Mouse (Mus musculus): Measurements from ENCODE around the gene Ndfip2. TPM values are rescaled to one million over a fixed set of nuclear protein-coding genes. Genes with fewer than 3 reads are reported as not detected.

The Ndfip2 gene
- polyA plus RNA-seq, 1 experiment from 2014 or later, result 134 TPM

GRCm38 (mm10) chr14:105243805-105244443 lies 14.4 kb upstream of the Ndfip2 start:
- 89% methylated on average over 7 of the region's 7 CpGs for WGBS

GRCm38 (mm10) chr14:105251038-105251437 lies 7.3 kb upstream of the Ndfip2 start:
- Histone ChIP-seq H3K27ac (no peak overlapping the region), H3K4me2 (replicated peaks) (no peak overlapping the region), H3K27me3 (ENCODE audit: control insufficient read depth, insufficient read depth, low read length) (no peaks in the 10 kb centered on the region), H3K4me3 (replicated peaks; ENCODE audit: low read length) (no peak overlapping the region), H3K36me3 (replicated peaks; ENCODE audit: control insufficient read depth, insufficient read depth) (no peaks in the 10 kb centered on the region), H3K9ac (no peak overlapping the region), H3K4me1 (replicated peaks; ENCODE audit: control insufficient read depth, insufficient read depth, low read length) (no peaks in the 10 kb centered on the region), H3K9me3 (ENCODE audit: control insufficient read depth, low read length) (no peaks in the 10 kb centered on the region)
- DNase-seq (ENCODE audit: low spot score), result no peak
- ATAC-seq (ENCODE audit: low FRiP score), result no peak

More at GRCm38 (mm10) chr14:105243805-105244443, 14.4 kb upstream of the Ndfip2 start:
- Histone ChIP-seq H3K9me3 (ENCODE audit: control insufficient read depth, low read length) (no peaks in the 10 kb centered on the region), H3K4me2 (replicated peaks) (no peak overlapping the region), H3K36me3 (replicated peaks; ENCODE audit: control insufficient read depth, insufficient read depth) (no peaks in the 10 kb centered on the region), H3K4me1 (replicated peaks; ENCODE audit: control insufficient read depth, insufficient read depth, low read length) (no peaks in the 10 kb centered on the region), H3K27ac (no peak overlapping the region), H3K9ac (no peak overlapping the region), H3K27me3 (ENCODE audit: control insufficient read depth, insufficient read depth, low read length) (no peaks in the 10 kb centered on the region), H3K4me3 (replicated peaks; ENCODE audit: low read length) (no peak overlapping the region)
- no peak for ATAC-seq (ENCODE audit: low FRiP score)
- no peak for DNase-seq (ENCODE audit: low spot score)

- WGBS, result 31% methylated on average over 7 of the region's 7 CpGs
Observed at GRCm38 (mm10) chr14:105253304-105253703, 5.1 kb upstream of the Ndfip2 start.

GRCm38 (mm10) chr14:105254401-105254800 lies 4.0 kb upstream of the Ndfip2 start:
- WGBS, result 93% methylated on average over 5 of the region's 5 CpGs
- no peaks in the 10 kb centered on the region for H3K27me3 ChIP-seq (ENCODE audit: control insufficient read depth, insufficient read depth, low read length)
- H3K4me3 ChIP-seq (replicated peaks; ENCODE audit: low read length), result no peak overlapping the region
- H3K9ac ChIP-seq, result no peak overlapping the region
- H3K4me2 ChIP-seq (replicated peaks), result no peak overlapping the region
- DNase-seq (ENCODE audit: low spot score) (no peak), ATAC-seq (ENCODE audit: low FRiP score) (no peak)
- H3K4me1 ChIP-seq (replicated peaks; ENCODE audit: control insufficient read depth, insufficient read depth, low read length), result no peaks in the 10 kb centered on the region; the same call in 1 of the 2 replicates
- no peaks in the 10 kb centered on the region for H3K36me3 ChIP-seq (replicated peaks; ENCODE audit: control insufficient read depth, insufficient read depth)
- no peaks in the 10 kb centered on the region for H3K9me3 ChIP-seq (ENCODE audit: control insufficient read depth, low read length)
- no peak overlapping the region for H3K27ac ChIP-seq

More at GRCm38 (mm10) chr14:105253304-105253703, 5.1 kb upstream of the Ndfip2 start:
- no peak overlapping the region for H3K4me2 ChIP-seq (replicated peaks)
- no peaks in the 10 kb centered on the region for H3K27me3 ChIP-seq (ENCODE audit: control insufficient read depth, insufficient read depth, low read length)
- H3K9me3 ChIP-seq (ENCODE audit: control insufficient read depth, low read length), result no peaks in the 10 kb centered on the region
- H3K4me1 ChIP-seq (replicated peaks; ENCODE audit: control insufficient read depth, insufficient read depth, low read length), result no peaks in the 10 kb centered on the region
- no peak for DNase-seq (ENCODE audit: low spot score)
- no peaks in the 10 kb centered on the region for H3K36me3 ChIP-seq (replicated peaks; ENCODE audit: control insufficient read depth, insufficient read depth)
- no peak overlapping the region for H3K4me3 ChIP-seq (replicated peaks; ENCODE audit: low read length)
- H3K9ac ChIP-seq, result no peak overlapping the region
- no peak for ATAC-seq (ENCODE audit: low FRiP score)
- no peak overlapping the region for H3K27ac ChIP-seq

GRCm38 (mm10) chr14:105255620-105256019 lies 2.8 kb upstream of the Ndfip2 start:
- Histone ChIP-seq H3K27me3 (ENCODE audit: control insufficient read depth, insufficient read depth, low read length) (no peaks in the 10 kb centered on the region), H3K27ac (no peak overlapping the region), H3K4me3 (replicated peaks; ENCODE audit: low read length) (no peak overlapping the region), H3K36me3 (replicated peaks; ENCODE audit: control insufficient read depth, insufficient read depth) (no peaks in the 10 kb centered on the region), H3K9me3 (ENCODE audit: control insufficient read depth, low read length) (no peaks in the 10 kb centered on the region), H3K4me1 (replicated peaks; ENCODE audit: control insufficient read depth, insufficient read depth, low read length) (peaks cover 4% of the 10 kb centered on the region), H3K4me2 (replicated peaks) (no peak overlapping the region), H3K9ac (no peak overlapping the region)
- WGBS, result 90% methylated on average over 7 of the region's 7 CpGs
- ATAC-seq (ENCODE audit: low FRiP score) (no peak), DNase-seq (ENCODE audit: low spot score) (no peak)

GRCm38 (mm10) chr14:105259035-105259880 lies 885 bp downstream of the Ndfip2 start:
- no peaks in the 10 kb centered on the region for H3K9me3 ChIP-seq (ENCODE audit: control insufficient read depth, low read length)
- peak overlapping the region; percentile 97 for H3K9ac ChIP-seq
- H3K4me3 ChIP-seq (replicated peaks; ENCODE audit: low read length), result peak overlapping the region; percentile 96
- peaks cover 6% of the 10 kb centered on the region for H3K4me1 ChIP-seq (replicated peaks; ENCODE audit: control insufficient read depth, insufficient read depth, low read length)
- no peaks in the 10 kb centered on the region for H3K27me3 ChIP-seq (ENCODE audit: control insufficient read depth, insufficient read depth, low read length)
- peak overlapping the region; percentile 95 for H3K27ac ChIP-seq
- no peaks in the 10 kb centered on the region for H3K36me3 ChIP-seq (replicated peaks; ENCODE audit: control insufficient read depth, insufficient read depth)
- ATAC-seq (ENCODE audit: low FRiP score) (peak; percentile 73), DNase-seq (ENCODE audit: low spot score) (no peak)
- peak overlapping the region; percentile 63 for H3K4me2 ChIP-seq (replicated peaks)
- 10% methylated on average over 28 of the region's 34 CpGs for WGBS

GRCm38 (mm10) chr14:105262923-105263322 lies 4.5 kb downstream of the Ndfip2 start:
- Histone ChIP-seq H3K36me3 (replicated peaks; ENCODE audit: control insufficient read depth, insufficient read depth) (no peaks in the 10 kb centered on the region), H3K4me3 (replicated peaks; ENCODE audit: low read length) (no peak overlapping the region), H3K4me1 (replicated peaks; ENCODE audit: control insufficient read depth, insufficient read depth, low read length) (peaks cover 11% of the 10 kb centered on the region), H3K27me3 (ENCODE audit: control insufficient read depth, insufficient read depth, low read length) (no peaks in the 10 kb centered on the region), H3K9me3 (ENCODE audit: control insufficient read depth, low read length) (no peaks in the 10 kb centered on the region), H3K27ac (no peak overlapping the region), H3K9ac (no peak overlapping the region), H3K4me2 (replicated peaks) (no peak overlapping the region)
- no peak for ATAC-seq (ENCODE audit: low FRiP score)
- 56% methylated on average over 5 of the region's 5 CpGs for WGBS
- DNase-seq (ENCODE audit: low spot score), result no peak

GRCm38 (mm10) chr14:105267095-105267494 lies 8.7 kb downstream of the Ndfip2 start:
- H3K36me3 ChIP-seq (replicated peaks; ENCODE audit: control insufficient read depth, insufficient read depth), result no peaks in the 10 kb centered on the region
- H3K27ac ChIP-seq, result no peak overlapping the region
- H3K4me3 ChIP-seq (replicated peaks; ENCODE audit: low read length), result no peak overlapping the region
- DNase-seq (ENCODE audit: low spot score) (no peak), ATAC-seq (ENCODE audit: low FRiP score) (no peak)
- H3K9ac ChIP-seq, result no peak overlapping the region
- no peaks in the 10 kb centered on the region for H3K9me3 ChIP-seq (ENCODE audit: control insufficient read depth, low read length)
- H3K4me1 ChIP-seq (replicated peaks; ENCODE audit: control insufficient read depth, insufficient read depth, low read length), result 0 out of 2 replicates have a peak, but pooled peaks cover 5% of the 10 kb centered on the region
- no peaks in the 10 kb centered on the region for H3K27me3 ChIP-seq (ENCODE audit: control insufficient read depth, insufficient read depth, low read length)
- WGBS, result 71% methylated on average over 6 of the region's 6 CpGs
- no peak overlapping the region for H3K4me2 ChIP-seq (replicated peaks)

- Histone ChIP-seq H3K27ac (no peak overlapping the region), H3K27me3 (ENCODE audit: control insufficient read depth, insufficient read depth, low read length) (no peaks in the 10 kb centered on the region), H3K4me3 (replicated peaks; ENCODE audit: low read length) (no peak overlapping the region), H3K9me3 (ENCODE audit: control insufficient read depth, low read length) (no peaks in the 10 kb centered on the region), H3K4me2 (replicated peaks) (no peak overlapping the region), H3K4me1 (replicated peaks; ENCODE audit: control insufficient read depth, insufficient read depth, low read length) (0 out of 2 replicates have a peak, but pooled peaks cover 8% of the 10 kb centered on the region), H3K36me3 (replicated peaks; ENCODE audit: control insufficient read depth, insufficient read depth) (no peaks in the 10 kb centered on the region), H3K9ac (no peak overlapping the region)
- ATAC-seq (ENCODE audit: low FRiP score) (no peak), DNase-seq (ENCODE audit: low spot score) (no peak)
- 85% methylated on average over 6 of the region's 6 CpGs for WGBS
Observed at GRCm38 (mm10) chr14:105272030-105272429, 13.7 kb downstream of the Ndfip2 start.

Measured in hindbrain, embryonic 14.5 days (tissue).